Mouse (Mus musculus): ENCODE results near the gene Iqgap3. TPM values are rescaled to one million over a fixed set of nuclear protein-coding genes. Genes with fewer than 3 reads are reported as not detected.

Iqgap3 gene
- total and polyA plus RNA-seq, 2 experiments from 2014 or later, result 3.6 to 9.6 TPM

DNA sequence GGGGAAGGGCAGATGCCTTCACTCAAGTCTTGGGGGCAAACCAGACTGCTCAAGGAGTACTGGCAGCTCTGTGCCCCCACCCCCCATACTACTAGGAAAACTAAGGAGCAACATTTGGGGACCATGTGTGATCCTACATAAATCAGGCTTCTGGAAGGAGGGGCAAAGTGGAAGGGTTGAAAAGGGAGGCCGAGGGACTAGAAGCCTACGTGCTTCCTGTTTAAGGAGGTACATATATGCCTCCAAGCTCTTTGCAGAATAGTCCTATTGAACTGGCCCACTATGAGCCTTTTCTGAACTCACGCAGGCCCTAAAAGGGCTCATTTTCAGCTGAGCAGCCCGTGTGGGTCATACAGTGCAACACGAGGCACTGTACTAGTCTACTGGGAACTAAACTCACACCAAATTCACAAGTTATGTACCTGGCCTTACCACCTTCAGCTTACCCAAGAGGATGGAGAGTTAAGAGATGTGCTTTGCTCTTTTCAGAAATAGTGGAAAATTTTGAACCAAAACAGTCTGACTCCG lies 59.2 kb downstream of the Iqgap3 start:
- no peak overlapping the region for H3K9ac ChIP-seq (replicated peaks; ENCODE audit: low read length)
- no peaks in the 10 kb centered on the region for H3K27me3 ChIP-seq (ENCODE audit: insufficient read depth, low read length)
- H3K9me3 ChIP-seq (ENCODE audit: low read length), result no peaks in the 10 kb centered on the region
- peaks cover 28% of the 10 kb centered on the region for H3K4me1 ChIP-seq (ENCODE audit: insufficient read depth, low read length)
- H3K27ac ChIP-seq, result peak overlapping the region; percentile 99
- no peak for ATAC-seq
- H3K36me3 ChIP-seq (ENCODE audit: insufficient read depth, low read length), result no peaks in the 10 kb centered on the region
- no peak for TF ChIP-seq CTCF (IDR thresholded peaks at IDR 0.05; ENCODE audit: low read depth)
- WGBS, result 61% methylated on average over 6 of the region's 6 CpGs
- H3K4me2 ChIP-seq (ENCODE audit: low read depth, low read length), result peak overlapping the region; percentile 93
- no peak overlapping the region for H3K4me3 ChIP-seq (ENCODE audit: low read length)
- DNase-seq (ENCODE audit: low spot score), result no peak

DNA sequence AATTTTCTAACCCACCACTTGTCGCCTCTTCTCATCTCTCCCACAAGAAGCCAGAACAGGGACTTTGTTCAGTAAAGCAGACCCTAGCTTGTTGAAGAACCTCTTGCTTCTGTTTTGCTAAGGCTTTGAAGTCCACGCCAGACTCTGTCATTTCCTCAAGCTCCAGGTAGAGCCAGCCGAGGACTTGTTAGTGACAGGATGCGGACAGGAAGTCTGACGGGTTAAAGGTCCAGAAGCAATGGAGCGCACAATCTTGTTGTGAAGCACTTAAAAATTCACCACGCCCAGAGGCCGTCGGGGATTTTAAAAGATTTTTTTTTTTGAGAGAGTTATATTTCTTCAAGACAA lies 59.6 kb downstream of the Iqgap3 start:
- Histone ChIP-seq H3K9me3 (ENCODE audit: low read length) (no peaks in the 10 kb centered on the region), H3K27me3 (ENCODE audit: insufficient read depth, low read length) (no peaks in the 10 kb centered on the region), H3K4me2 (ENCODE audit: low read depth, low read length) (peak overlapping the region; percentile 93), H3K27ac (peak overlapping the region; percentile 99), H3K9ac (replicated peaks; ENCODE audit: low read length) (peak overlapping the region; percentile 93), H3K36me3 (ENCODE audit: insufficient read depth, low read length) (no peaks in the 10 kb centered on the region), H3K4me1 (ENCODE audit: insufficient read depth, low read length) (peaks cover 31% of the 10 kb centered on the region), H3K4me3 (ENCODE audit: low read length) (peak overlapping the region; percentile 92)
- WGBS, result 15% methylated on average over 9 of the region's 9 CpGs
- no peak for ATAC-seq
- TF ChIP-seq CTCF (IDR thresholded peaks at IDR 0.05; ENCODE audit: low read depth), result no peak
- no peak for DNase-seq (ENCODE audit: low spot score)

DNA sequence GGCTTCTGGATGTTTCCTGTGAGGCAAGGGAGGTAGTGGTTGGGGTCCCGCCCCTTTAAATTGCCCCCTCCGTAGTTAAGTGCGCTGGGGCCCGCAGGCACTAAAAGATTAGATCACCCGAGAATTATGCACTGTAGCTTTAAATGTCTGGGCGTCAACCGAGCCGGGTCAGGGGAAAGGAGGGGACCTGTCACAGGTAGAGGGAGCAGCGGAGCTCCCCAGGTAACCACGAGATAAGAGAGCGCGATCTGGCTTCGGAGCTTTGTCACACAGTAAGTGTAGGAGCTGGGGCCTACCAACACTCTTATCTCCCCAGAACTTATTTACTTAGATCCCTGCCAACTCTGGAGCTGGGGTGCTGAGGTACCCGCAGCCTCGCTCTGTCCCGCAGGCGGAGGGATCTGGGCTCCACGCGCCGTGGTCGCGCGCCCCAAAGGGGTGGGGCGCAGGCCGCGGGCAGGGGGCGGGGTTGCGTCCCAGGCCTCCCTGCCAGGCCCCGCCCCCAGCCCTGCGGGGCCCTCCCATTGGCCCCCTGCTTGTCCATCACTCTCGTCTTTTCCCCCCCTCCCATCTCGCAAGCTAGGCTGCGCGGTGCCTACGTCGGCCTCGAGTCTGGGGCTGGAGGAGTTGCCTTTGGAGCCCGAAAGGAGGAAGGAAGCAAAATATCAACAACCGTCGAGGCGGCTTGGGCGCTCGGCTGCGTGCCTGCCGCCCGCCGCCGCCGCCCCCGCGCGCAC lies 60.2 kb downstream of the Iqgap3 start, which contains the start of gene Mef2d:
TSS of gene Mef2d (plus strand) at position 586 of the 737 bp plus-strand sequence.
- peak; percentile 91 for ATAC-seq
- H3K36me3 ChIP-seq (ENCODE audit: insufficient read depth, low read length), result no peaks in the 10 kb centered on the region
- H3K9me3 ChIP-seq (ENCODE audit: low read length), result no peaks in the 10 kb centered on the region
- H3K9ac ChIP-seq (replicated peaks; ENCODE audit: low read length), result peak within 1 kb of the TSS; percentile 93
- H3K4me3 ChIP-seq (ENCODE audit: low read length), result peak within 1 kb of the TSS; percentile 92
- peak; percentile 49 for TF ChIP-seq CTCF (IDR thresholded peaks at IDR 0.05; ENCODE audit: low read depth)
- DNase-seq (ENCODE audit: low spot score), result peak; percentile 99
- H3K27ac ChIP-seq, result peak within 1 kb of the TSS; percentile 99
- WGBS, result under 1% methylated on average over 39 of the region's 52 CpGs
- H3K4me2 ChIP-seq (ENCODE audit: low read depth, low read length), result peak within 1 kb of the TSS; percentile 93
- H3K4me1 ChIP-seq (ENCODE audit: insufficient read depth, low read length), result peaks cover 31% of the 10 kb centered on the region
- no peaks in the 10 kb centered on the region for H3K27me3 ChIP-seq (ENCODE audit: insufficient read depth, low read length)

DNA sequence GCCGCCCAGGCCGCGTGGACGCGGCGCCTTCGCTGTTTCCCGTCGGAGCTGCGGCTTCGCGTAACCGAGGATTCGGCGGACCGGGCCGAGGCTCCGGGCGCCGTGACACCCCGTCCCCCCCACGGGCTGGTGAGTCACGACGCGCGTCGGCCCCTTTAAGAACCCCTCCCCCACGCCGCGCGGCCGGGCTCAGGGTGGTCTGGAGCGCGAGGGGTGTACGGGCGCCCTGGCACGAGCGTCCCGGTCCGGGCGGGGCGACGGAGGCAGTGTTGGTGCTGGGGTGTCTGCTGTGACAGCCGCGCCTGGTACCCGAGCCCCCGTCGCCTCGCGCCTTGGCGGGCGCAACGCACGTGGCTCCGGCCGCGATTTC lies 60.8 kb downstream of the Iqgap3 start:
- Histone ChIP-seq H3K36me3 (ENCODE audit: insufficient read depth, low read length) (no peaks in the 10 kb centered on the region), H3K9ac (replicated peaks; ENCODE audit: low read length) (peak overlapping the region; percentile 93), H3K27ac (peak overlapping the region; percentile 99), H3K4me2 (ENCODE audit: low read depth, low read length) (peak overlapping the region; percentile 93), H3K4me1 (ENCODE audit: insufficient read depth, low read length) (peaks cover 33% of the 10 kb centered on the region), H3K9me3 (ENCODE audit: low read length) (no peaks in the 10 kb centered on the region), H3K27me3 (ENCODE audit: insufficient read depth, low read length) (no peaks in the 10 kb centered on the region), H3K4me3 (ENCODE audit: low read length) (peak overlapping the region; percentile 92)
- peak; percentile 80 for DNase-seq (ENCODE audit: low spot score)
- peak; percentile 54 for ATAC-seq
- WGBS, result under 1% methylated on average over 57 of the region's 57 CpGs
- no peak for TF ChIP-seq CTCF (IDR thresholded peaks at IDR 0.05; ENCODE audit: low read depth)

DNA sequence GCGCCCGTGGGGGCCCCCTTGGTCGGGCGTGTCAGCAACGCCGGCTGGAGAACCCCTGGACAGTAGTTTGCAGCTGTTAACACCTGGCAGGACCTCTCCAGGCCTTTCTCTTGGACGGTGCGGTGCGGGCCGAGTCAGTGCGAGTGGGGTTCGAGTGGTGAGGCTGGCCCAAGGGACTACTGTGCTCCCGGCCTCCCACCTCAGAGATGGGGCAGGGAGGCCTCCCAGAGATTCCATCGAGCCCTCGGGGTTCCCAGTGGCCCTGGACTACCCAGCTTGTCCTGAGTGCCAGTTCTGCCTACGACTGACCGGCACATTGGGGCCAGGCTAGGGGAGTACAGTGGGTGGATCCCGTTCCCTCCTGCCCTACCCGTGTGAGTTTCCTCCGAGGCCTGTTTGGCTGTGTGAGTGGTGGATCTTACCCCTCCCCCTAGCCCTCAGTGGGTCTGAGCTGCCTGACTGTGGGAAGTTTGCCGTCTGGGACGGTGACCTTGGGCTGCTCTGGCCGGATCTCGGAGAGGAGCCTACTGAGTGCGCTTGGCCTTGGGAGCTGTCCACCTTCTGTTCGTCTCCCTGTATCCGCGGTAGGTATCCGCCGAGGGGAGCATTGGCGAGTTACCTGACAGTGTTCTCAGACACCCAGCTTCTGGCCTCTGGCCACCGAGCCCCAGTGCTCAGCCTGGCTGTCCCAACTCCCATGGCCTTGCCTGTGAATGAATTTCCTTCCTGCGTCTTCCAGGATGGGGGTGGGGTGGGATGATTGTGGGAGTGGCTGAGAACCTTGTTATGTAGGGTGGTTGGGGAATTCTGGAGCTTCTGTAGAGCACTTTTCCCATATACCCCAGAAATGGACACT lies 61.4 kb downstream of the Iqgap3 start:
- peaks cover 39% of the 10 kb centered on the region for H3K4me1 ChIP-seq (ENCODE audit: insufficient read depth, low read length)
- 0 out of 2 replicates have a peak, but pooled peaks have one; percentile 5 for ATAC-seq

DNA sequence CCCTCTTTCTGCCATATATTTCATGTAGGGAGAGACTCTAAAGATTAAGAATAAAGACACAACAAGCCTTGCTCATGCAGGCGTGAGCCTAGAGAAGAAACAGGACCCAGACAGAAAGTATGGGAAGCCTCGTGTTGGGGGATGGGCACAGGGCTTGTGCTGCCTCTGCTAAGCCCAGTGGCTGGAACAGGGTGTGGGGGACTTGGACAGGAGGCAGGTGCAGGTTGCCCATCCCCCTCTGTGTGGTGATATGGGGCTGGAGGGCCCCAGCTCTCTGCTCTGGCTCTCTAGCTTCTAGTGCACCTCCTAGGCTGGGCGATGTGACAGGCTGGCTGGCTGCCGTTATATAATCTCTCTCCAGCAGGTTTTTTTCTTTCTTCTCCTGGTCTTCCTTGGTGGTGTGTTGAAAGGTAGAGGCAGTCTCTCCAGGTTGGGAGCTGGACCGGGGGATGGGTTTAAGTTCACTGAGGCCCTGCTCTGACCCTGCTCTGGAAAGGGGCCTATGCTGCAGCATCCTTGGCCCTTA lies 62.3 kb downstream of the Iqgap3 start:
- no peaks in the 10 kb centered on the region for H3K9me3 ChIP-seq (ENCODE audit: low read length)
- peak; percentile 15 for DNase-seq (ENCODE audit: low spot score)

More for the DNA sequence above, 61.4 kb downstream of the Iqgap3 start:
- Histone ChIP-seq H3K4me2 (ENCODE audit: low read depth, low read length) (peak overlapping the region; percentile 93), H3K27me3 (ENCODE audit: insufficient read depth, low read length) (no peaks in the 10 kb centered on the region), H3K36me3 (ENCODE audit: insufficient read depth, low read length) (no peaks in the 10 kb centered on the region), H3K27ac (peak overlapping the region; percentile 99), H3K4me3 (ENCODE audit: low read length) (peak overlapping the region; percentile 92), H3K9ac (replicated peaks; ENCODE audit: low read length) (peak overlapping the region; percentile 93), H3K9me3 (ENCODE audit: low read length) (no peaks in the 10 kb centered on the region)
- DNase-seq (ENCODE audit: low spot score), result peak; percentile 51
- under 1% methylated on average over 33 of the region's 33 CpGs for WGBS
- no peak for TF ChIP-seq CTCF (IDR thresholded peaks at IDR 0.05; ENCODE audit: low read depth)

More for the DNA sequence above, 62.3 kb downstream of the Iqgap3 start:
- Histone ChIP-seq H3K4me2 (ENCODE audit: low read depth, low read length) (peak overlapping the region; percentile 93), H3K4me3 (ENCODE audit: low read length) (peak overlapping the region; percentile 92), H3K9ac (replicated peaks; ENCODE audit: low read length) (peak overlapping the region; percentile 93; the same call in 1 of the 2 replicates), H3K36me3 (ENCODE audit: insufficient read depth, low read length) (no peaks in the 10 kb centered on the region), H3K4me1 (ENCODE audit: insufficient read depth, low read length) (peaks cover 47% of the 10 kb centered on the region), H3K27me3 (ENCODE audit: insufficient read depth, low read length) (no peaks in the 10 kb centered on the region), H3K27ac (peak overlapping the region; percentile 99; the same call in 1 of the 2 replicates)
- 16% methylated on average over 5 of the region's 5 CpGs for WGBS
- no peak; the same call in 1 of the 2 replicates for TF ChIP-seq CTCF (IDR thresholded peaks at IDR 0.05; ENCODE audit: low read depth)
- ATAC-seq, result no peak

Data from hindbrain, postnatal 0 days (tissue).